Comparison of ENCODE assay signal across 8 mouse cellular contexts in the genomic region with DNA sequence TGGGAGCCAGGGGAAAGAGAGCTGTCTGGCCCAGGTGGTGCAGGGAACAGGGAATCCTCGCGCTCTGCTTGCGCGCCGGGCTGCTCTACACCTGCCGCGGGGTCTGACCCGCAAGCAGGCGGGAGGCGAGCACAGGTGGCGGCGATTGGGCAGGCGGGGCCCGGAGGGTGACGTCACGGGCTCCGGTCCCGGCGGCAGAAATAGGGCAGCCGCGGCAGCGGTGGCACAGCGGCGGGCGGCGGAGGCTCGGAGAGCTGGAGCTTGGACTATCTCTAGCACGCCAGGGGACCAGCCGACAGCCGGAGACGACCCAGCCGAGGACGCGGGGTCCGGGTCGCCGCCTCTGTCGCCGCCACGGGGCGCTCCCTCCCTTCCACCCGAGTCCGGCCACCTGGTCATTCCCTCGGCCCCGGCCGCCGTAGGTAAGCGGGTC. TPM values are rescaled to one million over a fixed set of nuclear protein-coding genes. Genes with fewer than 3 reads are reported as not detected.
DNase-seq lines count a peak whose midpoint lies in the region; ATAC-seq and TF ChIP-seq lines count a peak whose summit lies in the region.

Fstl4 (plus strand) TSS at position 174 of the 433 bp plus-strand sequence.

- in situ Hi-C loops in ES-E14 (cut with MboI; ENCODE audit: low sequenced_read_pairs in 2 of 2, unreplicated experiment in 2 of 2): no loop called here

- no peaks in the 10 kb centered on the region for H3K36me3 ChIP-seq in ES-E14 (ENCODE audit: control insufficient read depth, insufficient read depth, low read length, poor library complexity, severe bottlenecking)
- no peaks in the 10 kb centered on the region for H3K36me3 ChIP-seq in forebrain, embryonic 13.5 days (ENCODE audit: poor library complexity, severe bottlenecking)
- no peaks in the 10 kb centered on the region for H3K36me3 ChIP-seq in midbrain, embryonic 10.5 days

- no peaks in the 10 kb centered on the region for H3K4me1 ChIP-seq in ES-E14 (ENCODE audit: control insufficient read depth in 2 of 2, insufficient read depth in 2 of 2, low read length in 2 of 2, poor library complexity in 1 of 2)
- H3K4me1 ChIP-seq in forebrain, embryonic 13.5 days: peaks cover 18% of the 10 kb centered on the region
- H3K4me1 ChIP-seq in midbrain, embryonic 10.5 days: peaks cover 20% of the 10 kb centered on the region

- intact Hi-C loops in left cerebral cortex, postnatal 25 days (cut with DNase I): loop anchor here (2.0 to 10.0 kb wide), 3 partner anchors 330 to 490 kb away; no protein-coding TSS in a partner anchor

- DNase-seq in ES-E14 (ENCODE audit: low read depth, low spot score): no peak
- peak; percentile 72 to 73 for DNase-seq in adrenal gland, postnatal 36 days
- DNase-seq in induced T-regulatory cell, adult 2 months (ENCODE audit: low read depth): peak; percentile 13
- DNase-seq in left cerebral cortex, postnatal 25 days (ENCODE audit: low spot score in 2 of 2): peak; percentile 58 to 67
- peak; percentile 42 for DNase-seq in midbrain, embryonic 10.5 days (ENCODE audit: low spot score)
- DNase-seq in testis, postnatal 10 days (ENCODE audit: low spot score): peak; percentile 59
- no peak for DNase-seq in natural killer cell, adult 2 months (ENCODE audit: low spot score in 2 of 2)

- no peak within 1 kb of the TSS for H3K27ac ChIP-seq in ES-E14 (ENCODE audit: insufficient read depth, low read depth, low read length, poor library complexity, severe bottlenecking)
- H3K27ac ChIP-seq in forebrain, embryonic 13.5 days: no peak within 1 kb of the TSS
- H3K27ac ChIP-seq in midbrain, embryonic 10.5 days (replicated peaks): peak within 1 kb of the TSS; percentile 61; the same call in 1 of the 2 replicates

- peaks cover 54% of the 10 kb centered on the region for H3K27me3 ChIP-seq in forebrain, embryonic 13.5 days
- H3K27me3 ChIP-seq in midbrain, embryonic 10.5 days (ENCODE audit: low read depth, poor library complexity, severe bottlenecking): peaks cover 61% of the 10 kb centered on the region

- 0% methylated on average over 30 of the region's 48 CpGs for WGBS in forebrain, embryonic 13.5 days
- WGBS in midbrain, embryonic 10.5 days: 0% methylated on average over 37 of the region's 48 CpGs

- peak within 1 kb of the TSS; percentile 100 for H3K4me2 ChIP-seq in forebrain, embryonic 13.5 days

- peak within 1 kb of the TSS; percentile 73 to 74 for H3K4me3 ChIP-seq in ES-E14 (ENCODE audit: insufficient read depth in 1 of 2, low read depth in 1 of 2, low read length in 2 of 2, poor library complexity in 1 of 2, severe bottlenecking in 1 of 2)
- peak within 1 kb of the TSS; percentile 65 for H3K4me3 ChIP-seq in forebrain, embryonic 13.5 days
- peak within 1 kb of the TSS; percentile 74 for H3K4me3 ChIP-seq in midbrain, embryonic 10.5 days

- H3K9me3 ChIP-seq in ES-E14 (ENCODE audit: control insufficient read depth, insufficient read depth, low read depth, low read length): no peaks in the 10 kb centered on the region
- no peaks in the 10 kb centered on the region for H3K9me3 ChIP-seq in forebrain, embryonic 13.5 days (replicated peaks)
- H3K9me3 ChIP-seq in midbrain, embryonic 10.5 days (replicated peaks): no peaks in the 10 kb centered on the region

- peak within 1 kb of the TSS; percentile 56 for H3K9ac ChIP-seq in ES-E14 (ENCODE audit: insufficient read depth, low read depth, low read length, poor library complexity, severe bottlenecking)
- peak within 1 kb of the TSS; percentile 73 for H3K9ac ChIP-seq in forebrain, embryonic 13.5 days

- peak; percentile 68 for ATAC-seq in forebrain, embryonic 13.5 days

TF ChIP-seq in ES-E14, 5 proteins besides CTCF, POLR2A, EP300 and RAD21:
- TF ChIP-seq CHD2 (IDR thresholded peaks at IDR 0.05; ENCODE audit: low read depth, low read length) (no peak), ZNF384 (IDR thresholded peaks at IDR 0.05; ENCODE audit: low read depth, low read length) (no peak), HCFC1 (IDR thresholded peaks at IDR 0.05; ENCODE audit: borderline replicate concordance, insufficient read depth, low read length) (no peak), ZC3H11A (IDR thresholded peaks at IDR 0.05; ENCODE audit: borderline replicate concordance, low read depth, low read length) (no peak), MAFK (IDR thresholded peaks at IDR 0.05; ENCODE audit: insufficient read depth, low read depth, low read length) (no peak)

RNA-seq across cellular contexts. Expression of gene Fstl4, which starts in this region (rescaled TPM):
- 0.09 and 0.11 TPM in 2 replicates for total RNA-seq in ES-E14 (2012; rRNA removed)
- total RNA-seq in adrenal gland, postnatal 36 days (2021): 1 to 10 TPM in 1 of 2 experiments, under 1 TPM in 1; 0.79 to 1.1 TPM
- polyA plus RNA-seq in forebrain, embryonic 13.5 days (2015; fragmentation: Nextera tagmentation; extraction: Ambion mirVana): 2.3 and 3.2 TPM in 2 replicates
- total RNA-seq in left cerebral cortex, postnatal 25 days (2021): 10 to 100 TPM; 43.2 to 43.8 TPM
- 0.59 and 0.75 TPM in 2 replicates for polyA plus RNA-seq in midbrain, embryonic 10.5 days (2016; fragmentation: Nextera tagmentation; extraction: Ambion mirVana)

Comparison
In these comparisons a context has a peak if more than half of its experiments do, and no peak if none do; other contexts are left out.
1. RNA of gene Fstl4 (total RNA-seq): 43.2 to 43.8 TPM in left cerebral cortex, postnatal 25 days; 0.79 to 1.1 TPM in adrenal gland, postnatal 36 days and 0.09 to 0.11 TPM in ES-E14; every median in the first group is over 10 times any median in the second.
2. Peak in DNase-seq, H3K4me3 ChIP-seq and H3K27ac ChIP-seq in midbrain, embryonic 10.5 days; RNA of the gene not detected or under 1 TPM.
3. DNase-seq: peak in adrenal gland, postnatal 36 days (2 of 2), induced T-regulatory cell, adult 2 months (single experiment), left cerebral cortex, postnatal 25 days (2 of 2) and testis, postnatal 10 days (single experiment); none in ES-E14 (single experiment) and natural killer cell, adult 2 months (0 of 2).
4. Peak in every context shown above with its lines, with median percentiles within 50 percentile points of each other: H3K4me3 ChIP-seq.